Mouse (Mus musculus) liver, embryonic 13.5 days (tissue): ENCODE measurements around the gene Olfr1404. TPM values are rescaled to one million over a fixed set of nuclear protein-coding genes. Genes with fewer than 3 reads are reported as not detected.
"Not testable (repeated sequence)": the region's sequence is repeated elsewhere in the genome, so short reads cannot be mapped to it uniquely, and the experiment has no call there.

Experiments
- ATAC-seq: fragments of 200-750 bp; cut with Nextera tagmentation; 2 replicates; pipeline ENCODE4 v1.8.0; 2017; ENCODE audit warnings: low read depth, mild to moderate bottlenecking, moderate number of reproducible peaks, moderate library complexity
- DNase-seq: peaks from one replicate; pipeline ENCODE4 v3.0.0; 2022
- H3K27ac ChIP-seq: fragments of 300-500 bp; sonication (generic); 2 replicates; pipeline ENCODE4 v1.5.1; 2015; ENCODE audit warnings: moderate library complexity, mild to moderate bottlenecking, inconsistent platforms
- H3K27me3 ChIP-seq: fragments of 300-500 bp; sonication (generic); 2 replicates; pipeline ENCODE4 v1.6.1; 2015; ENCODE audit warnings: mild to moderate bottlenecking, inconsistent platforms
- H3K36me3 ChIP-seq: fragments of 300-500 bp; sonication (generic); 2 replicates; pipeline ENCODE4 v1.6.1; 2015; ENCODE audit warnings: mild to moderate bottlenecking, inconsistent platforms
- H3K4me1 ChIP-seq: fragments of 300-500 bp; sonication (generic); replicated peaks from 2 replicates; pipeline ENCODE4 v1.6.1; 2015; ENCODE audit warnings: inconsistent platforms
- H3K4me2 ChIP-seq: fragments of 300-500 bp; sonication (generic); 2 replicates; pipeline ENCODE4 v1.6.1; 2015; ENCODE audit warnings: inconsistent platforms, mild to moderate bottlenecking, moderate library complexity
- H3K4me3 ChIP-seq: fragments of 300-500 bp; sonication (generic); replicated peaks from 2 replicates; pipeline ENCODE4 v1.5.1; 2015; ENCODE audit warnings: mild to moderate bottlenecking, inconsistent platforms
- H3K9ac ChIP-seq: fragments of 300-500 bp; sonication (generic); 2 replicates; pipeline ENCODE4 v1.6.1; 2015; ENCODE audit warnings: mild to moderate bottlenecking, inconsistent platforms
- H3K9me3 ChIP-seq: fragments of 300-500 bp; sonication (generic); replicated peaks from 2 replicates; pipeline ENCODE4 v1.6.1; 2016; ENCODE audit warnings: inconsistent platforms
- WGBS: fragments of 180-500 bp; shearing (Covaris S2); methylation state at CpG from one replicate; pipeline ENCODE4 v1.1.7; 2015; ENCODE audit not compliant: insufficient replicate concordance; 5-methylcytosine and 5-hydroxymethylcytosine counted together
- polyA plus RNA-seq: library from polyadenylated mRNA; unstranded; fragments of >200 nt; fragmentation: Nextera tagmentation; extraction: Ambion mirVana; gene quantifications from 2 replicates; pipeline ENCODE4 v1.2.1, GENCODE M21; 2015

Gene Olfr1404
- polyA plus RNA-seq, result not detected in 2 replicates

- Histone ChIP-seq H3K4me2 (no peak within 1 kb of the TSS), H3K9ac (no peak within 1 kb of the TSS), H3K9me3 (no peaks in the 10 kb centered on the region), H3K4me1 (no peaks in the 10 kb centered on the region), H3K27me3 (no peaks in the 10 kb centered on the region), H3K4me3 (no peak within 1 kb of the TSS), H3K36me3 (no peaks in the 10 kb centered on the region), H3K27ac (no peak within 1 kb of the TSS)
- 54% methylated on average over 5 of the region's 5 CpGs for WGBS
- no peak for DNase-seq
- no peak for ATAC-seq
Observed at GRCm38 (mm10) chr1:173212092-173212491, at the start of gene Olfr1404. Gene Olfr1404 (plus strand): TSS chr1:173212392.

- no peak overlapping the region for H3K27ac ChIP-seq
- no peaks in the 10 kb centered on the region for H3K9me3 ChIP-seq
- no peak overlapping the region for H3K4me3 ChIP-seq
- ATAC-seq (no peak), DNase-seq (no peak)
- no peak overlapping the region for H3K9ac ChIP-seq
- no peaks in the 10 kb centered on the region for H3K27me3 ChIP-seq
- H3K36me3 ChIP-seq, result no peaks in the 10 kb centered on the region
- H3K4me1 ChIP-seq, result no peaks in the 10 kb centered on the region
- H3K4me2 ChIP-seq, result no peak overlapping the region
Observed at GRCm38 (mm10) chr1:173174154-173174842, 37.9 kb upstream of the Olfr1404 start.

- no peak within 1 kb of the TSS for H3K4me2 ChIP-seq
- WGBS, result 39% methylated on average over 3 of the region's 3 CpGs
- no peaks in the 10 kb centered on the region for H3K4me1 ChIP-seq
- ATAC-seq, result no peak
- H3K9me3 ChIP-seq, result no peaks in the 10 kb centered on the region
- no peak within 1 kb of the TSS for H3K9ac ChIP-seq
- no peak within 1 kb of the TSS for H3K4me3 ChIP-seq
- DNase-seq, result no peak
- H3K27ac ChIP-seq, result no peak within 1 kb of the TSS
- H3K27me3 ChIP-seq, result no peaks in the 10 kb centered on the region
- no peaks in the 10 kb centered on the region for H3K36me3 ChIP-seq
Observed at GRCm38 (mm10) chr1:173190540-173190939, 21.7 kb upstream of the Olfr1404 start, which contains the start of gene Olfr1406. Gene Olfr1406 (minus strand): TSS chr1:173190640.

- no peaks in the 10 kb centered on the region for H3K9me3 ChIP-seq
- no peak for ATAC-seq
- no peak overlapping the region for H3K4me3 ChIP-seq
- WGBS, result 23% methylated on average over 3 of the region's 3 CpGs
- no peaks in the 10 kb centered on the region for H3K36me3 ChIP-seq
- H3K27me3 ChIP-seq, result no peaks in the 10 kb centered on the region
- no peak for DNase-seq
- no peak overlapping the region for H3K4me2 ChIP-seq
- no peak overlapping the region for H3K27ac ChIP-seq
- no peak overlapping the region for H3K9ac ChIP-seq
- H3K4me1 ChIP-seq, result no peaks in the 10 kb centered on the region
Observed at GRCm38 (mm10) chr1:173192059-173192458, 20.1 kb upstream of the Olfr1404 start.

- Histone ChIP-seq H3K4me2 (no peak overlapping the region), H3K9ac (no peak overlapping the region), H3K4me3 (no peak overlapping the region), H3K9me3 (no peaks in the 10 kb centered on the region), H3K27me3 (no peaks in the 10 kb centered on the region), H3K27ac (no peak overlapping the region), H3K36me3 (no peaks in the 10 kb centered on the region), H3K4me1 (no peaks in the 10 kb centered on the region)
- no peak for DNase-seq
- 50% methylated on average over 2 of the region's 2 CpGs for WGBS
- ATAC-seq, result no peak
Observed at GRCm38 (mm10) chr1:173196359-173196758, 15.8 kb upstream of the Olfr1404 start.

- WGBS, result 58% methylated on average over 5 of the region's 5 CpGs
- Histone ChIP-seq H3K27me3 (no peaks in the 10 kb centered on the region), H3K9me3 (no peaks in the 10 kb centered on the region), H3K4me3 (no peak within 1 kb of the TSS), H3K4me2 (no peak within 1 kb of the TSS), H3K27ac (no peak within 1 kb of the TSS), H3K4me1 (no peaks in the 10 kb centered on the region), H3K9ac (no peak within 1 kb of the TSS), H3K36me3 (no peaks in the 10 kb centered on the region)
- ATAC-seq (no peak), DNase-seq (no peak)
Observed at GRCm38 (mm10) chr1:173197508-173197907, 14.7 kb upstream of the Olfr1404 start, which contains the start of gene Olfr218. Gene Olfr218 (plus strand): TSS chr1:173197808.

- no peak for DNase-seq
- H3K27me3 ChIP-seq, result no peaks in the 10 kb centered on the region
- ATAC-seq, result no peak
- H3K4me2 ChIP-seq, result no peak overlapping the region
- H3K9ac ChIP-seq, result no peak overlapping the region
- H3K36me3 ChIP-seq, result no peaks in the 10 kb centered on the region
- H3K27ac ChIP-seq, result no peak overlapping the region
- no peaks in the 10 kb centered on the region for H3K4me1 ChIP-seq
- WGBS, result 64% methylated on average over 3 of the region's 3 CpGs
- H3K9me3 ChIP-seq, result no peaks in the 10 kb centered on the region
- no peak overlapping the region for H3K4me3 ChIP-seq
Observed at GRCm38 (mm10) chr1:173216481-173216880, 4.3 kb downstream of the Olfr1404 start.

GRCm38 (mm10) chr1:173227081-173227480, 14.9 kb downstream of the Olfr1404 start, which contains the start of gene Fcer1a:
Gene Fcer1a (minus strand): TSS chr1:173227214.
- no peak within 1 kb of the TSS for H3K4me3 ChIP-seq
- 16% methylated on average over 2 of the region's 2 CpGs for WGBS
- no peak for ATAC-seq
- H3K9ac ChIP-seq, result no peak within 1 kb of the TSS
- H3K4me1 ChIP-seq, result no peaks in the 10 kb centered on the region
- no peak within 1 kb of the TSS for H3K4me2 ChIP-seq
- H3K9me3 ChIP-seq, result no peaks in the 10 kb centered on the region
- H3K36me3 ChIP-seq, result no peaks in the 10 kb centered on the region
- no peaks in the 10 kb centered on the region for H3K27me3 ChIP-seq
- H3K27ac ChIP-seq, result no peak within 1 kb of the TSS
- no peak for DNase-seq

- not testable (repeated sequence) for H3K4me3 ChIP-seq, H3K9ac ChIP-seq, H3K27ac ChIP-seq, ATAC-seq, H3K4me2 ChIP-seq, H3K36me3 ChIP-seq, DNase-seq, H3K4me1 ChIP-seq, H3K27me3 ChIP-seq, H3K9me3 ChIP-seq
- WGBS, result 48% methylated on average over 1 of the region's 1 CpGs
Observed at GRCm38 (mm10) chr1:173237004-173237403, 24.8 kb downstream of the Olfr1404 start.

- H3K27ac ChIP-seq, result no peak overlapping the region
- H3K9me3 ChIP-seq, result no peaks in the 10 kb centered on the region
- DNase-seq, result no peak
- WGBS, result 61% methylated on average over 3 of the region's 3 CpGs
- no peaks in the 10 kb centered on the region for H3K4me1 ChIP-seq
- no peaks in the 10 kb centered on the region for H3K36me3 ChIP-seq
- no peak overlapping the region for H3K9ac ChIP-seq
- no peaks in the 10 kb centered on the region for H3K27me3 ChIP-seq
- H3K4me3 ChIP-seq, result no peak overlapping the region
- no peak for ATAC-seq
- no peak overlapping the region for H3K4me2 ChIP-seq
Observed at GRCm38 (mm10) chr1:173249888-173250287, 37.7 kb downstream of the Olfr1404 start.

- Histone ChIP-seq H3K36me3 (no peaks in the 10 kb centered on the region), H3K4me1 (no peaks in the 10 kb centered on the region), H3K4me3 (no peak within 1 kb of the TSS), H3K9me3 (no peaks in the 10 kb centered on the region), H3K27me3 (no peaks in the 10 kb centered on the region), H3K4me2 (no peak within 1 kb of the TSS), H3K9ac (no peak within 1 kb of the TSS), H3K27ac (no peak within 1 kb of the TSS)
- ATAC-seq, result no peak
- DNase-seq, result no peak
Observed at GRCm38 (mm10) chr1:173265701-173266100, 53.5 kb downstream of the Olfr1404 start, which contains the start of gene Olfr418. Gene Olfr418 (plus strand): TSS chr1:173266001.
